Mouse (Mus musculus): ENCODE measurements around the gene N4bp2l1. TPM values are rescaled to one million over a fixed set of nuclear protein-coding genes. Genes with fewer than 3 reads are reported as not detected.

N4bp2l1 gene
- polyA plus RNA-seq, 1 experiment: 5.9 TPM

DNA sequence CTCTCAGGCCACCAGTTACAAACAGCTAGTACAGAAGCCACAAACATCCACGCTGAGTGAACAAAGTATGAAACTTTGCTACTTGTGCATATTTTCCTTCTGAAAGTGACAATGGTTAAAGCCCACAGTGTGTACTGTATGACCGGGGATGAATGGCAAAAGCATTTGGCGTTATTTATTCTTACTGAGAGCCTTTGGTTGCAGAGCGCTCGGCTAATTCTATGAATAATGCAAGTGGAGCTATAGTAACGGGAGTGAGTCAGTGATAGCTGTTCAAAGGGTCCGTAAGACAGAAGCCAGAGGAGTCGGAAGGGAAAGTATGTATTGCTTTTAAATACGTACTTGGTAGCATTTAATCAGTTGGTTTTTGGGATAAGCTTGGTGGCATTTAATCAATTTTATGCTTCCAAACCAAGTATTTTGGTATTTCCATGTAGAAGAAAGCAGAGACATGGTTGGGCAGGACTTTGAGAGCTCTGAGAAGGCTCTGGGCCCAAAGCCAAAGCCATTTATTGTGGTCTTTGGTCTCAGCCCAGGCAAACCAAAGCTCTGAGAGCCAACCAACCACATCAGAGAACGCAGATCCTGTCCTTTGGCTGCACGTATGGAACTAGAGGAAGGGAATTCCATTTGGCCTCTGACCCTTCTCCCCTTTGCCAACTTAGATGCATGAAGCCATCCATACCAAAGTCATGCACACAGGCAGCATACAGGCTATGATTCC, 26.3 kb downstream of the N4bp2l1 start:
- Histone ChIP-seq H3K4me1 (peaks cover 6% of the 10 kb centered on the region), H3K27me3 (replicated peaks) (no peaks in the 10 kb centered on the region), H3K36me3 (replicated peaks; ENCODE audit: low read length) (peaks cover 73% of the 10 kb centered on the region), H3K4me3 (replicated peaks) (no peak overlapping the region), H3K9me3 (no peaks in the 10 kb centered on the region)
- TF ChIP-seq FLI1 (IDR thresholded peaks at IDR 0.05; ENCODE audit: low read length) (no peak), GATA1 (IDR thresholded peaks at IDR 0.05; ENCODE audit: borderline replicate concordance, low read length) (no peak)

DNA sequence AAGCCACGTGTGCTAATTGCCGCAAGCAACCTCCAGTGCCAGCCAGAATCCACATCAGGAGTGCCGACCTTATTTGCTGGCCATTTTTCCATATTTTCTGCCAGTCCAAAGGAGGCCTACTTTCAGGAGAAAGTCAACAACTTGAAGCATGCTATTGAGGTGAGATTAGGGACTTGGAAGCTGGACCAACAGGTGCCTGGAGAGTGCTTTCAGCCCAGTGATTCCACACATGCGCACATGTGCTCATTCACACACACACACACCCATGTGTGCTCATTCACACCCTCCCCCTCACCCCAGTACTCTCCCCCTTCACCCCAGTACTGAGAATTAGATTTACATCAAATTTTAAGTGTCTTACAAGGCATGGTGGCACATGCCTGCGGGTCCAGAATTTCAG, 30.0 kb downstream of the N4bp2l1 start:
- peaks cover 85% of the 10 kb centered on the region for H3K36me3 ChIP-seq (replicated peaks; ENCODE audit: low read length)
- H3K4me3 ChIP-seq (replicated peaks): no peak overlapping the region
- TF ChIP-seq GATA1 (IDR thresholded peaks at IDR 0.05; ENCODE audit: borderline replicate concordance, low read length) (no peak), FLI1 (IDR thresholded peaks at IDR 0.05; ENCODE audit: low read length) (no peak)
- H3K9me3 ChIP-seq: no peaks in the 10 kb centered on the region
- H3K27me3 ChIP-seq (replicated peaks): no peaks in the 10 kb centered on the region
- H3K4me1 ChIP-seq: peaks cover 6% of the 10 kb centered on the region

DNA sequence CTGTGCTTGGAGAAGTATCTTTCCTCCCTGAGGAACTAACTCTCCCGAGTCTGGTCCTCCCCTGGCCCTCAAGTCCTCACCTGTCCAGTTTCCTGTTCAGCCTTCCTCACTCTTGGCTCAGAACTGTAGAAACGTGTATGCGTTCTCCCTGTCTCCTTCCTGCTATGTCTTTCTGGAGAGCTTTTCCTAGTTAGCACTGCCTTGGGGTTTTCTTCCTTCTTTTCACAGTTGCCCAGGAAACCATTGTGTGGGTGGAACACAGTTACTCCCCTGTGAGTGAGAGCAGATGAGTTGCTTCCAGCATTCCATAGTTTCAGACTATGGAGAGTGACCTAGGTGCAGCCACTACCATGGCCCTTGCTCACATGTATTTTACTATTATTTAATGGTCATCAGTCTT, 30.8 kb downstream of the N4bp2l1 start:
- no peaks in the 10 kb centered on the region for H3K9me3 ChIP-seq
- H3K36me3 ChIP-seq (replicated peaks; ENCODE audit: low read length): peaks cover 88% of the 10 kb centered on the region
- H3K4me3 ChIP-seq (replicated peaks): no peak overlapping the region
- peaks cover 6% of the 10 kb centered on the region for H3K4me1 ChIP-seq
- H3K27me3 ChIP-seq (replicated peaks): no peaks in the 10 kb centered on the region
- TF ChIP-seq GATA1 (IDR thresholded peaks at IDR 0.05; ENCODE audit: borderline replicate concordance, low read length) (no peak), FLI1 (IDR thresholded peaks at IDR 0.05; ENCODE audit: low read length) (no peak)

DNA sequence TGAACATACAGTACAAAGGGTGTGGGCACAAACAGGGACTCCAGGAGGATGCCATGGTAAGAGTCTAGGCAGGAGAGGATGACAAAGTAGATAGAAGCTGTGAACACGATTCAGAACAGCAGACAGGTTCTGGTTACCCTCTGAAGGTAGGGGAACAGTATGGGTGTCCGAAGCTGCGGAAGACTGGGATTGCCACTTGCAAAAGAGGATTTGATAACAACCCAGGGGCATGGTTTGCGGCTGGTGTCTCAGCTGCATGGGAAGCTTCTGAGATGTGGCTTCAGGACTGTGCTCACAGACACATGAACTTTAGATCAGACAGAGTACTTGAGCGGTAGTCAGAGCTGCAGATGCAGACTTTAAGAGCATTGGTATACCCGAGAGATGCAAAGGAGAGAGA, 32.6 kb downstream of the N4bp2l1 start:
- TF ChIP-seq FLI1 (IDR thresholded peaks at IDR 0.05; ENCODE audit: low read length) (no peak), GATA1 (IDR thresholded peaks at IDR 0.05; ENCODE audit: borderline replicate concordance, low read length) (no peak)
- Histone ChIP-seq H3K4me1 (peaks cover 6% of the 10 kb centered on the region), H3K9me3 (no peaks in the 10 kb centered on the region), H3K4me3 (replicated peaks) (no peak overlapping the region), H3K27me3 (replicated peaks) (no peaks in the 10 kb centered on the region), H3K36me3 (replicated peaks; ENCODE audit: low read length) (peaks cover 87% of the 10 kb centered on the region)

DNA sequence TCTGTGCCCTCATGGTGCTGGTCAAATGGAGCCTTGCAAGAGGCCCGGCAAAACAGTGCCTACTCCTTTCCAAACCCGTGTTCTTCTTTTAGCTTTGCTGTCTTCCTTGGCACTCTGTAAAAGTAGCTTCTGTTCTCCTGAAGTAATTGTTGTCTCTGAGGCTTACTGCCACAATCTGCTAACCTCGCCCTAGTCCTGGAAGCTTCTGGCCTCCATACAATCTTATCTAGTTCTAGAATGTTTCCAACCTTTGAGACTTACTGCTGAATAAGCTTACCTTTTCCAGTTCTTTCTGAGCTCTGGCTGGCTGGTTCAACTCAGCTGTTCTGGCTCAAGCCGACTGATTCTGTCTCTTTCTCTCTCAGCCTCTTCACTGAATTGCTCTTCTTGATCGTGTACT, 35.2 kb downstream of the N4bp2l1 start:
- H3K36me3 ChIP-seq (replicated peaks; ENCODE audit: low read length): peaks cover 84% of the 10 kb centered on the region
- no peak overlapping the region for H3K4me3 ChIP-seq (replicated peaks)
- TF ChIP-seq FLI1 (IDR thresholded peaks at IDR 0.05; ENCODE audit: low read length) (no peak), GATA1 (IDR thresholded peaks at IDR 0.05; ENCODE audit: borderline replicate concordance, low read length) (no peak)
- no peaks in the 10 kb centered on the region for H3K4me1 ChIP-seq
- no peaks in the 10 kb centered on the region for H3K27me3 ChIP-seq (replicated peaks)
- no peaks in the 10 kb centered on the region for H3K9me3 ChIP-seq

DNA sequence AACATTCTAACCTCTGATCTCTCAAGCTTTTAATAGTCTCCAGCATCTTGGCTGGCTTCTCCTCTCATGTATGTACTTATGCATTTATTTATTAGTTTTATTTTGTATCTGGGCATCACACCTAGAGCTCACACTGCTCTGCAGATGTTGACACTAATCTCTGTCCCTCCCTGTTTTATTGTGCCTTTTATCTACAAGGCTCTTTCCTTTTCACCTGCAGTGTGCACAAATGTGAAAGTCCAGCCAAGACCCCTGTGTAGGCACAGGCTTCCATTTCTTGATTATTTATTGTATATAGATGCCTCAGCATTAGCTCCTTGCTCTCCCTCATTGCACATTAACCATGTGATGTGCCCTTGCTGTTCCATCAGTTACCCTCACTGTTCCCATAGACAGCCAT, 35.6 kb downstream of the N4bp2l1 start:
- Histone ChIP-seq H3K4me1 (no peaks in the 10 kb centered on the region), H3K4me3 (replicated peaks) (no peak overlapping the region), H3K36me3 (replicated peaks; ENCODE audit: low read length) (peaks cover 82% of the 10 kb centered on the region), H3K9me3 (no peaks in the 10 kb centered on the region), H3K27me3 (replicated peaks) (no peaks in the 10 kb centered on the region)
- no peak for TF ChIP-seq FLI1 (IDR thresholded peaks at IDR 0.05; ENCODE audit: low read length)
- TF ChIP-seq GATA1 (IDR thresholded peaks at IDR 0.05; ENCODE audit: borderline replicate concordance, low read length): no peak

DNA sequence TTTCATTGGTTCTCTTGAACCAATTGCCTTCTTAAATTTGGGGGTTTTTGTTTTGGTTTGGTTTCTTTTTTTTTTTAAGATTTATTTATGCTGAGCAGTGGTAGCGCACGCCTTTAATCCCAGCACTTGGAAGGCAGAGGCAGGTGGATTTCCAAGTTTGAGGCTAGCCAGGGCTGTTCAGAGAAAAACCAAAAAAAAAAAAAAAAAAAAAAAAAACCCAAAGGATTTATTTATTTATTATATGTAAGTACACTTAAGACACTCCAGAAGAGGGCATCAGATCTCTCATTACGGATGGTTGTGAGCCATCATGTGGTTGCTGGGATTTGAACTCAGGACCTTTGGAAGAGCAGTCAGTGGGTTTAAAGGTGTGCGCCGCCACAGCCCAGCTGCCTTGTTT, 36.1 kb downstream of the N4bp2l1 start:
- peaks cover 76% of the 10 kb centered on the region for H3K36me3 ChIP-seq (replicated peaks; ENCODE audit: low read length)
- no peaks in the 10 kb centered on the region for H3K27me3 ChIP-seq (replicated peaks)
- TF ChIP-seq GATA1 (IDR thresholded peaks at IDR 0.05; ENCODE audit: borderline replicate concordance, low read length) (no peak), FLI1 (IDR thresholded peaks at IDR 0.05; ENCODE audit: low read length) (no peak)
- no peaks in the 10 kb centered on the region for H3K9me3 ChIP-seq
- no peak overlapping the region for H3K4me3 ChIP-seq (replicated peaks)
- H3K4me1 ChIP-seq: no peaks in the 10 kb centered on the region

DNA sequence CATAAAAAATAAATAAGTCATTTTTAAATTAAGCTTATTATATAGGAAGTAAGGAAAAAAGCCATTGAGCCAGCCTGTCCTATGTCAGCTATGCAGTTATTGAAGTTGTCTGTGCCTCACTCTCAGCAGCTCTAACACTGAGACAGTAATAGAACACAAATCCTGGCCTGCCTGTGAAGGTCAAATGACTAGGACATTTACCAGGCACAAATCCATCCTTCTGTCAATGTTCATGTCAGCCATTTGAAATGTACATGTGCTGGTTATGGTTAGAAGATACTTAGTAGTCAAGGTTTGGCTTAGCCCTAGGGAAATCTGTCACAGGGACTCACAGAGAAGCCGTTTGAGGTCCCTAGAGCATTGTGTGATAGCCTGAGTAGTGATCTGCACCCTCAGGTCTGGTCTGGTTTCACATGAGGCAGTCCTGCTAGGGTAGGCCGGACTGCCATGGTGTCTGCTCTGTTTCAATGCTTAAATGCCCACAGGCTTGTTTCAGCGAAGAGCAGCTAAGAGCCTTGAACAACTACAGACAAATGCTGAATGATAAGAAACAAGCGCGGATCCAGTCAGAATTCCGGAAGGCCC, 37.4 kb downstream of the N4bp2l1 start:
- Histone ChIP-seq H3K27me3 (replicated peaks) (no peaks in the 10 kb centered on the region), H3K4me1 (no peaks in the 10 kb centered on the region), H3K4me3 (replicated peaks) (no peak overlapping the region), H3K36me3 (replicated peaks; ENCODE audit: low read length) (peaks cover 69% of the 10 kb centered on the region), H3K9me3 (no peaks in the 10 kb centered on the region)
- TF ChIP-seq FLI1 (IDR thresholded peaks at IDR 0.05; ENCODE audit: low read length) (no peak), GATA1 (IDR thresholded peaks at IDR 0.05; ENCODE audit: borderline replicate concordance, low read length) (no peak)

DNA sequence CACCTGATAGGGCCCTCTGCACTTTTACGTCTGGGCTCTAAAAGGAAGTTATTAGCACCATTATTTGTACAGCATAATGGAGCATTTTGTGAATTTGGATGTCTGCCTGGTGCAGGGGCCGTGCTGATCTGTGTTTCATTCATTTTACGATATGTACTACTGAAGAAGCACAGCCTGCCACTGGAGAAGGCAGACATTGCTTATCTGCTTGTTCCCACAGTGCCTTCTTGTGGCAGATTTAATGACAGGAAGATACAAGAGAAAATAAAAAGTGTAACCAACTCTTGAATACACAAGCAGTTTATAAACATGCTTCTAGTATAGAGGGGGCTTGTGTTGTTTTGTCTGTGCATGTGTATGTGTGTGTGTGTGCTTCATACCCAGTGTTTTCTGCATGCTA, 45.4 kb downstream of the N4bp2l1 start:
- Histone ChIP-seq H3K9me3 (no peaks in the 10 kb centered on the region), H3K27me3 (replicated peaks) (no peaks in the 10 kb centered on the region), H3K4me1 (no peaks in the 10 kb centered on the region), H3K4me3 (replicated peaks) (no peak overlapping the region), H3K36me3 (replicated peaks; ENCODE audit: low read length) (peaks cover 54% of the 10 kb centered on the region)
- TF ChIP-seq GATA1 (IDR thresholded peaks at IDR 0.05; ENCODE audit: borderline replicate concordance, low read length): no peak
- TF ChIP-seq FLI1 (IDR thresholded peaks at IDR 0.05; ENCODE audit: low read length): no peak

DNA sequence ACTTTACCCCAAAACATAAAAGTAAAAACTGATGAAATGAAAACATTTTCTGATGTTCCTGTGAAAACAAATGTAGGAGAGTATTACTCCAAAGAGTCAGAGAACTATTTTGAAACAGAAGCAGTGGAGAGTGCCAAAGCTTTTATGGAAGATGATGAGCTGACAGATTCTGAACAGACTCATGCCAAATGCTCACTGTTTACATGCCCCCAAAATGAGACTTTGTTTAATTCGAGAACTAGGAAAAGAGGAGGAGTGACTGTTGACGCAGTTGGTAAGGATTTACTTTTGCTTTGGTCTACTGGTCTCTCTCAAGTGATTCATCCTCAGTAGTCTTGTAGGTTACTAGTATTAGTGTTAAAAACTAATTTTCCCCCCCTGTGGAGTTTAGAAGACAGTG, 53.8 kb downstream of the N4bp2l1 start:
- no peak overlapping the region for H3K4me3 ChIP-seq (replicated peaks)
- H3K4me1 ChIP-seq: no peaks in the 10 kb centered on the region
- H3K9me3 ChIP-seq: no peaks in the 10 kb centered on the region; the same call in 1 of the 2 replicates
- TF ChIP-seq FLI1 (IDR thresholded peaks at IDR 0.05; ENCODE audit: low read length) (no peak), GATA1 (IDR thresholded peaks at IDR 0.05; ENCODE audit: borderline replicate concordance, low read length) (no peak)
- peaks cover 21% of the 10 kb centered on the region for H3K36me3 ChIP-seq (replicated peaks; ENCODE audit: low read length)
- no peaks in the 10 kb centered on the region for H3K27me3 ChIP-seq (replicated peaks)

Measured in megakaryocyte, embryonic 14.5 days (primary cell).